Mouse (Mus musculus): Measurements from ENCODE around the gene Mfsd6. TPM values are rescaled to one million over a fixed set of nuclear protein-coding genes. Genes with fewer than 3 reads are reported as not detected.
A peak's percentile ranks its signal among the peaks of the same experiment; 100 is the strongest.

The Mfsd6 gene
- total and polyA plus RNA-seq, 3 experiments, result 2.9 to 6.4 TPM; not detected in 1

DNA sequence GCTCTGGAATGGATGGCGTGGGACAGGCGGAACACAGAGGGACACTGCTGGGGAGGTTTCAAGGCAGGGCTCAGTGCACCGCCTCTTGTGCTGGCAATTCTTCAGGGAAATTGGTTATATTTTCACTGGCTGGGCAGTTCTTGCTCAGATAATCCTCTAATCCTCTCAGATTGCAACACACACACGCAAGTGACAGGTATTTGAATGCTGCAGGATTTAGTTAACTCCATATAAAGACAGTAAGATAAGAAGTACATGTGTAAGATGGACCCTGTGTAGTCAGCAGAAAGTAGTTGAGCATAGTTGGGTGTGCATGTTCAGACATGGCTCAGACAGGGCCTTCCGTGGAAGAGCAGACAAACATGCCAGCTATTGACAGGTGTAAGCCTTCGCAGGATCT lies 93.0 kb downstream of the Mfsd6 start:
- no peaks in the 10 kb centered on the region for H3K27me3 ChIP-seq (ENCODE audit: control insufficient read depth in 1 of 2, insufficient read depth in 2 of 2, low read length in 2 of 2)
- H3K9me3 ChIP-seq (replicated peaks; ENCODE audit: insufficient read depth, low read length), result no peaks in the 10 kb centered on the region
- TF ChIP-seq TAL1 (IDR thresholded peaks at IDR 0.05; ENCODE audit: low read length) (no peak), MXI1 (IDR thresholded peaks at IDR 0.05; ENCODE audit: low read depth, low read length) (no peak), ETS1 (IDR thresholded peaks at IDR 0.05; ENCODE audit: low read depth, low read length) (no peak), BHLHE40 (IDR thresholded peaks at IDR 0.05; ENCODE audit: borderline replicate concordance, low read depth, low read length) (no peak), POLR2A (IDR thresholded peaks at IDR 0.05; ENCODE audit: control insufficient read depth in 1 of 2, insufficient read depth in 1 of 2, low read depth in 1 of 2, low read length in 2 of 2, poor library complexity in 1 of 2) (no peak), JUND (IDR thresholded peaks at IDR 0.05; ENCODE audit: low read depth, low read length) (no peak), MAX (IDR thresholded peaks at IDR 0.05; ENCODE audit: low read length) (no peak), GATA1 (IDR thresholded peaks at IDR 0.05; ENCODE audit: low read depth, low read length) (no peak), ZC3H11A (IDR thresholded peaks at IDR 0.05; ENCODE audit: low read depth, low read length) (no peak), GABPA (IDR thresholded peaks at IDR 0.05; ENCODE audit: low read depth, low read length) (no peak), MAZ (IDR thresholded peaks at IDR 0.05; ENCODE audit: low read depth, low read length) (no peak), KAT2A (conservative IDR thresholded peaks at IDR 0.05; ENCODE audit: low read depth, low read length) (no peak), USF2 (IDR thresholded peaks at IDR 0.05; ENCODE audit: borderline replicate concordance in 1 of 2, insufficient read depth in 1 of 2, low read depth in 1 of 2, low read length in 2 of 2) (no peak)
- peaks cover 4% of the 10 kb centered on the region; the same call in 1 of the 2 replicates for H3K79me2 ChIP-seq (ENCODE audit: control insufficient read depth, insufficient read depth, low read length, poor library complexity)
- no peaks in the 10 kb centered on the region for H3K4me1 ChIP-seq (ENCODE audit: control insufficient read depth in 1 of 2, insufficient read depth in 2 of 2, low read length in 2 of 2)
- peaks cover 0 to 7% of the 10 kb centered on the region in 2 experiments; a peak in 2 of 4 replicates for H3K36me3 ChIP-seq (ENCODE audit: control insufficient read depth in 1 of 2, insufficient read depth in 2 of 2, low read length in 2 of 2)
- DNase-seq (ENCODE audit: low read depth, low spot score), result no peak
- no peak overlapping the region for H3K9ac ChIP-seq (ENCODE audit: control insufficient read depth, low read depth, low read length, poor library complexity, severe bottlenecking)
- no peak overlapping the region for H3K27ac ChIP-seq (ENCODE audit: control insufficient read depth, low read depth, low read length)
- no peak overlapping the region for H3K4me3 ChIP-seq (ENCODE audit: control insufficient read depth in 1 of 2, insufficient read depth in 1 of 2, low read depth in 2 of 2, low read length in 2 of 2)

GRCm38 (mm10) chr1:52631570-52631969 lies 95.7 kb downstream of the Mfsd6 start:
- H3K9ac ChIP-seq (ENCODE audit: control insufficient read depth, low read depth, low read length, poor library complexity, severe bottlenecking), result no peak overlapping the region
- no peaks in the 10 kb centered on the region for H3K9me3 ChIP-seq (replicated peaks; ENCODE audit: insufficient read depth, low read length)
- H3K4me1 ChIP-seq (ENCODE audit: control insufficient read depth in 1 of 2, insufficient read depth in 2 of 2, low read length in 2 of 2), result no peaks in the 10 kb centered on the region
- peaks cover 0 to 7% of the 10 kb centered on the region in 2 experiments; a peak in 2 of 4 replicates for H3K36me3 ChIP-seq (ENCODE audit: control insufficient read depth in 1 of 2, insufficient read depth in 2 of 2, low read length in 2 of 2)
- H3K4me3 ChIP-seq (ENCODE audit: control insufficient read depth in 1 of 2, insufficient read depth in 1 of 2, low read depth in 2 of 2, low read length in 2 of 2), result no peak overlapping the region
- peak; percentile 42 for DNase-seq (ENCODE audit: low read depth, low spot score)
- no peaks in the 10 kb centered on the region for H3K27me3 ChIP-seq (ENCODE audit: control insufficient read depth in 1 of 2, insufficient read depth in 2 of 2, low read length in 2 of 2)
- TF ChIP-seq ZC3H11A (IDR thresholded peaks at IDR 0.05; ENCODE audit: low read depth, low read length) (no peak), TCF12 (IDR thresholded peaks at IDR 0.05; ENCODE audit: low read depth, low read length) (no peak), SMC3 (IDR thresholded peaks at IDR 0.05; ENCODE audit: low read depth, low read length) (peak; percentile 39), CTCF (IDR thresholded peaks at IDR 0.05 in 2 of 3, conservative IDR thresholded peaks at IDR 0.05 in 1 of 3; ENCODE audit: control insufficient read depth in 1 of 3, insufficient read depth in 1 of 3, low read depth in 2 of 3, low read length in 3 of 3, poor library complexity in 1 of 3, severe bottlenecking in 1 of 3) (peak in 2 of 3 experiments; percentile 31 to 40; a peak in 3 of 6 replicates), RAD21 (IDR thresholded peaks at IDR 0.05; ENCODE audit: low read depth, low read length) (peak; percentile 33)
- H3K79me2 ChIP-seq (ENCODE audit: control insufficient read depth, insufficient read depth, low read length, poor library complexity), result peaks cover 4% of the 10 kb centered on the region; the same call in 1 of the 2 replicates
- no peak overlapping the region for H3K27ac ChIP-seq (ENCODE audit: control insufficient read depth, low read depth, low read length)
